Mouse (Mus musculus): ENCODE measurements at regions not wholly inside any gene's neighbourhood (a gene's known extent, or its start where the extent isn't known, plus 50 kb on each side); places are given as distances from the start of the nearest gene placed in this dataset.
"Not testable (repeated sequence)": the region's sequence is repeated elsewhere in the genome, so short reads cannot be mapped to it uniquely, and the experiment has no call there.

DNA sequence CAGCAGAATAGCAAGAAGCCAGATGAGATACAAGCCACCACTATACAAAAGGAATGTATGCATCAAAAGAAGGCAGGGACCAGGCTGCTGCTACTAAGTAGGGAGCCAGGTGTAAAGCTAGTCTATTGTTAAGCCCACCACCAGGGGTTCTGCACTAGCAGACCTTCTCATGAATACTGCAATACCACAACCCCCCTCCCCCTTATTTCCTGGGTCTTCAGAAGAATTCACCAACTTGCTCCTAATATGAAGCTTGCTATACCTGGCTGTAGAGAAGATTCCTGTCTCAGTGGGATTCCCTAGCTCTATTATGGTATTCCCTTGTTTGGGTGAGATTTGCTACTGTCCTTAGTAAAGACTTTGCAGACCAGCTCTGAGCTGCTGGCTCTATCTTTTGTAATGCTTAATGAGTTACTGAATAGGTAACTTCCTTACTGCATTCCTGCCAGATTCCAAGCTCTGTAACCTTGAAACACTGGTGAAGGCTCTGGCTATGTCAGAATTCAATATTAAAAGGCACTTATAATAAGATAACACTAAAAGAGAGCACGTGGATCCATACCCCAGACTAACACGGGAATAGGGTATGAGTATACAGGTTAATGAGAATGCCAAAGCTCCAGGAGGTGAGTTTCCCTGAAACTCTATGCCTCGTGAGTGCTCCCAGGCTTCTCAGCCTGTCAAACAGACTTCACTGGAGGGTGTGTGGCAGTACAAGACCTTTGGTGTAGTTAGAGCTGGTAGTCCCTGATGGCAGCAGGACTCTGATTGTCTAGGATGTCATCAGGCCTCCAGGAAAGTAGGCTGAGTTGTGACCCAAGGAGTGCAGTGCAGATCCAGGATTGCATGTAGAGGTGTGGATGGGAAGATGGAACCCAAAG lies 455.5 kb downstream of the Plxdc2 start:
- not testable (repeated sequence) for DNase-seq (ENCODE audit: low spot score in 2 of 2)

DNA sequence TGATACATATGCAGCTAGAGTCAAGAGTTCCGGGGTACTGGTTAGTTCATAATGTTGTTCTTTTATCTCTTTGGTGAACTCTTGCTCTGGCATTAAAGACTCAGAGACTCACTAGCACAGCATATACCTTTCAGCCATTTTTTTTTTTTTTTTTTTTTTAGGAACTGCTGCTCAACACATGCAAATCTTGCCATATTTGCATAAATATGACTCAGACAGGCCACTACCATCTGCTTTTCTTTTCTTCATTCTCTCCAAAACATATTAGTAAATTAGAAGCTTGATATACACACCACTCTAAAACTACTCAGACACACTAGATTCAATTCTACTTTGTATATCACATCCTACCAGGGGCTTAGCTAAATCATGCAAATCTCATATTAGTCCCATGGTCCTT lies 464.3 kb downstream of the Plxdc2 start:
- DNase-seq (ENCODE audit: low spot score in 2 of 2): no peak

- DNase-seq (ENCODE audit: low spot score in 2 of 2): no peak
Measured at GRCm38 (mm10) chr2:16824681-16825230, 468.7 kb downstream of the Plxdc2 start.

DNA sequence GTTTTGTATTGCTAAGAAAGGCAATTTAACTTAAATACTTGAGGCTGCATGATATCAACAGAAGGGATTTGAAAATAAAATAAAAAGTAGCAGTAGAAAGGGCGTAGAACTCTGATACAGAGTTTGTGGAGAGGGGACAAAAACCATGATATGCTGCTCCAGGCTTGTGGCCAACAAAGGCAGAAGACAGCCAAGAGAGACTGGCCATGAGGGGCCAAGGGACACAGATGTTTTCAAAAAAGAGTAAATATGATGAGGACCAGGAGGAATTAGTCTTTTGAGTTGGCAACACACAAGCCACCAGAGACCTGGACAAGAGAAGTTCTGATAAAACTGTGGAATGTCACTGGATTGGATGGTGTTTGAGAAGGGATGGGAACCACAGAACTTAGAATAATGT lies 471.2 kb downstream of the Plxdc2 start:
- no peak for DNase-seq (ENCODE audit: low spot score in 2 of 2)

GRCm38 (mm10) chr2:16835960-16836359 lies 479.9 kb downstream of the Plxdc2 start:
- DNase-seq (ENCODE audit: low spot score in 2 of 2): no peak

DNA sequence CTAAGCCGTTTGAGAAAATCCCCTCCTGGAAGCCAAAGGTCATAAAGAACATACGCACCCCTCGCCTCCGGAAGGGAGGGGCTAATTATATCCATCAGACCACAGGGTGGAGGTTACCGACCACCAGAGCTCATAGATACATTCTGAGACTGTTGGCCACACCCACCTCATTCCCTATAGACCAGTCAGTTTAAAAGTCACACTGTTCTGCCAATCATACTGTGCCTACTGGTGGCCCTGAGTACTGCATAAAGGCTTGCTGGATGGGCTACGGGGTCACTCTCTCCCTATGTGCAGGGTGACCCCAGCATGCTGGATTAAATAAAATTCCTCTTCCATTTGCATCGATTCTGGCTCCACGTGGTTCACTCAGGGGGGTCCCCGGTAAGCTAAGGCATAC lies 482.6 kb downstream of the Plxdc2 start:
- DNase-seq (ENCODE audit: low spot score in 2 of 2): no peak

GRCm38 (mm10) chr2:16849916-16850315 lies 493.8 kb downstream of the Plxdc2 start:
- no peak for DNase-seq (ENCODE audit: low spot score in 2 of 2)

DNA sequence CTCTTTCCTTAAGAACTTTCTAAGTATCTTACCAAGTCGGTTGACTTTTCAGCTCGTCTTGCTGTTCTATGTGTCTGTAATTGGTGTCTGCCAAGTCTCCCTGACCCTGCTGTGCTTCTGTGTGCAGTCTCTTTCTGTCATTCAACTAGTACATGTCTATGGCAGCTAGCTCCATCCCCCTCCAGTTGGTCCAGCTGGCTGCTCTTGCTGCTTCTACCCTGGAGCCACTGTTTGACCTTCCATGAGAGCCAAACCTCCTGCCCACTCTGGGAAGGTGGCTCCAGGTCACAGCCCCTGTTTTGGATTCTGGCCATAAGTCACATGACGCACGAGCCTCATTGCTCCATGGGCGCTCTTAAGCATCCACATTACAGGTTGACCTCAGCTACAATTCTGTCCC lies 504.0 kb downstream of the Plxdc2 start:
- DNase-seq (ENCODE audit: low spot score in 2 of 2): no peak

GRCm38 (mm10) chr2:16866163-16866852 lies 510.2 kb downstream of the Plxdc2 start:
- DNase-seq (ENCODE audit: low spot score in 2 of 2): no peak

DNA sequence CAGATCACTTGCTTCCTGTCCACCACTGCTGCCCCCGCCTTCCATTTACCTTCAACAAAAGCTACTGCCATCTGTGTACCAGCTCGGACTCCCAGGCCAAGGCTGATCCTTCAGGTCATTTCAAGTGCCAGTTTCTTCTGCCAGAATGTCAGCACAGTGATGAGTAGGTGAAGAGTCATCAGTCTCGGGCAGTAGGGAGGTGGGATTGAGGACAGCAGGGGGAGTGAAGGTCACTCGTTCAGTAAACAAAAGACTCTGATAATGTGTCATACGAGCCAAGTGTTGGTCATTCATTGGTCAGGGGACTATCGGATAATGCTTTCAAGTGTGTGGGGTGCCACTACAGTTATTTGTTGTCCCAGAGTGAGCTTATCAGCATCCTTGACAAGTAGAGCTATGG lies 536.3 kb downstream of the Plxdc2 start:
- DNase-seq (ENCODE audit: low spot score in 2 of 2): peak in 1 of 2 experiments; percentile 6

DNA sequence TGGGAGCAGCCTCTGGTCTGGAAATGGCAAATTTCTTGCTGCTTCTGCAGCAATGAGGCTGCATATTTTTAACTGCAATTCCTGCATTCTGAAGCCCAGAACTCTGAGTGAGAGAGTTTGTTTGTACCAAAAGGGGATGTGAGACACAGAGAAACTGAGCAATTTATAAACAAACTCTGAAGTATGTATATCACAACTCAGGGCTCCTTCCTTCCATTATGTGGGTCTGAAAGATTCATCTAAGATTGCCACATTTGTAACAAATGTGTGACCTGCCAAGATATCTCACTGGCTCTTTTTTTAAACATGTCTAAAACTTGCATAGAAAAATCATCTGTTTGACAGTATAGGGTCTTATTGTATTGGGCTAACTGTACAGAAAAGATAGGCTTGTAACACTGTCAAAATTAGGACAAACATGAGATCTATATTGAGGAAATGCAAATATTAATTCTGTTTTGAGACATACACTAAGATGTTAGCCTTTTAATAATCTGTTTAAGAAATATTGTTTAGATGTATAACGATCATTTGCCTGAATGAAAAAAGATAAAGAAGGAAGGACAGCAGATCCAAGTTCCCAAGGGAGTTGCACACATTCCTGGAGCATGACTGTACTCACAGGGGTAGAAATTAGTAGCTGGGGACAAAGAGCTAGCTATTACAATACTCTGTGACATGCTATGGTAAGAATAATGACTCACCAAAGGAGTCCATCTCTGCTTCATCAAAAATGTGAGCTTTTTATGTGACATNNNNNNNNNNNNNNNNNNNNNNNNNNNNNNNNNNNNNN lies 553.3 kb downstream of the Plxdc2 start:
- DNase-seq (ENCODE audit: low spot score in 2 of 2): no peak

- DNase-seq (ENCODE audit: low spot score in 2 of 2): no peak
Measured at GRCm38 (mm10) chr2:16914633-16915032, 558.5 kb downstream of the Plxdc2 start.

- DNase-seq (ENCODE audit: low spot score in 2 of 2): no peak
Measured at GRCm38 (mm10) chr2:16929974-16930373, 573.9 kb downstream of the Plxdc2 start.

GRCm38 (mm10) chr2:16959432-16959831 lies 603.3 kb downstream of the Plxdc2 start:
- no peak for DNase-seq (ENCODE audit: low spot score in 2 of 2)

- no peak for DNase-seq (ENCODE audit: low spot score in 2 of 2)
Measured at GRCm38 (mm10) chr2:16977380-16977779, 621.3 kb downstream of the Plxdc2 start.

GRCm38 (mm10) chr2:16982823-16983222 lies 626.7 kb downstream of the Plxdc2 start:
- DNase-seq (ENCODE audit: low spot score in 2 of 2): no peak

GRCm38 (mm10) chr2:16983583-16984221 lies 627.6 kb downstream of the Plxdc2 start:
- DNase-seq (ENCODE audit: low spot score in 2 of 2): no peak

All from adrenal gland, postnatal 4 days (tissue).